Mouse (Mus musculus) adrenal gland, adult 8-10 months (tissue): ENCODE results near the gene Hdac1. TPM values are rescaled to one million over a fixed set of nuclear protein-coding genes. Genes with fewer than 3 reads are reported as not detected.

Experiments
- DNase-seq: peaks from one replicate; pipeline ENCODE4 v3.0.0; 2022
- total RNA-seq, 4 experiments: library from RNA; stranded (reverse); gene quantifications; 2 replicates each; pipeline ENCODE4 v1.2.4; 2022

The Hdac1 gene
- total RNA-seq, 4 experiments from 2014 or later, result 41.0 to 84.1 (median 61.0) TPM

DNA sequence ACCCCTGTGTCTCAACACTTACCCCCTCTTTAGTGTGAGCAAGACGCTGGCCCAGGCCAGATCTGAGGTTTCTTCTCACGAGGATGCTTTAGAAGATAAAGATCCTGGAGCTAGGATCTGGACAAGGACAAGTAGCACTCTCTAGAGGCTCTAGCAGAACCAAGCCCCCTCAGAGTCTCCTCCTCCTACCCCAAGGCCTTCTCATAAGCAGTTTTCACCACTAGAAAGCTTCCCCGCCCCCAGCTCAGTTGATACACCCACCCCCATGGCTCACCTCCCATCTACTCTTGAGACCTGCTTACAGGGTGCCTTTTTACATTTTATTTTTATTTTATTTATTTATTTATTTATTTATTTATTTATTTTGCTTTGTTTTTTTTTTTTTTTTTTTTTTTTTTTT lies 32.9 kb downstream of the Hdac1 start:
- DNase-seq, result no peak

DNA sequence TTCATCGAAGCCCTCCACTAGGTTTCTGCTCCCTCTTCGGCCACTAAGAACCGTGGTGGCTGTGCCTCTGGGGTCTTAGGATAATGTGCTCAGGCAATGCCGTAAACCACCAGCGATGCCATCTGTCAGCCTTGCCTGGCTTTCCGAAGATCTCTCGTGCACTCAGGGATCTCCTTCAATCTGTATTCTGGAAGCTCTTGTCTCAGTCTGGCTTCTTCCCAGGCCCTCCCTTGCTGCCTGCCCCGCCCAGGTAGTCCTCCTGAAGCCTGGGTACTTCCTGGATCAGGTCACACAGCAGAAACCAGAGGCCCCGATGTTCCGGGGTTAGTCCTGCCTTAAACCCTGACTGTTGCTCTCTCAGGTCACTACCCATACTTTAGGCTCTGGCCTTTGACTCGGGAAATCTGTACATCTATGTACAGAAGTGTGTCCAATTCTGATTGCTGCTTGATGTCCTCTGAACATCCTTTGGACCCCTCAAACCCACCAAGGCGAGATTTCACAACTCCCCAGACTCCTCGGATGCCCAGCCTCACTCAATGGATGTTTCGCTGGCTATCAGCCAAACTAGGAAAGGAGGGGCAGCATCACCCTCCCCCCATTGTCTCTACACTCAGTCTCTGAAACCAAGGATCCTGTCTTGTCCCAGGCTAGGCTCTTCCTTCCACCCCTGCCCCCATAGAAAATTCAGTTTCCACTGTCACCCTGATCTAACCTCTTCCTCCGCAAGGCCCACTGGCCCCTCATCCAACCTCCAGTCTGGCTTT lies 33.5 kb downstream of the Hdac1 start:
- DNase-seq, result no peak

DNA sequence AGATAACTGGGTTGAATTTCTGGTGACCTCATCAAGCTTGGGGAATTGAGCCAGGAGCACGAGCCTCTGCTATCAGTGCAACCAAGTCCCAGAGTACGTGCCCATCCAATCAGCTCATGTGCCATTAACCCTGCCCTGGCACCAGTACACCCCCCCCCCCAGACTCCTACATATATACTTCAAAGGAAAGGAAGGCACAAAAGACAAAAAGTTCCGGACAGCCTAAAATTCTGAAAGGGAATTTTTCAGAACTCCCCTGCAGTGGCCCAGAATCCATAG lies 34.3 kb downstream of the Hdac1 start:
- DNase-seq, result no peak

DNA sequence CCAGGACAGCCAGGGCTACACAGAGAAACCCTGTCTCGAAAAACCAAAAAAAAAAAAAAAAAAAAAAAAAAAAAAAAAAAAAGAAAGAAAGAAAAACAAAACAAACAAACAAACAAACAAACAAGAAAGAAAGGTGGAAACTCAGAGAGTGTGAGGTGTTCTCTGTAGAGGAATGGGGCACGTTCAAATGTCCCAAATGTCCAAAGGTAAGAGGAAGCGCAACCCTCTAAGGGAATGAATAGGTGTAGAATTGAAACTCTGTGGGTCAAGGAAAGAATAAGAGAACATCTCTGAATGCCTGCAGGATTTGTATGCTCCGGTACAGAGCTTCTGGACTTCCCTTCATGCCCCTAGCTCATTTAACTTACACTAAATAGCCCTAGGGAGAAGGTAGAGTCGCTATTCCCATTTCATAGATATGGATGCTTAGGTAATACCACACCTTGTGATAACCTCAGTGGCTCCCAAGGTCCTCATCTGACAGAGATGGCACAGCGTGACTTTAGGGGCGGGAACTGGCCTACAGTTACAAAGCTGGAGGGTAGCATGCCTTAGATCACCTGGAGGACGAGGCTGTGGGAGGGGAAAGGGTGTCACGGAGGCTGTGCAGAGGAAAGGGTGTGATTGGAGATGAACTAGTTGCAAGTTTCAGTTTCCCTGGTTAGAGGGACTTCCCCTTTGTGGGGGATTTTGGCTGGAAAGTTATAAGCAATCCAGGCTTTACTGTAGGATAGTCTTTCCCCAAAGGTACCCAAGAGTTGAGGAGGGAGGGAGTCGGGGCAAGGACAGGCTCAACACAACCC lies 34.9 kb downstream of the Hdac1 start:
- no peak for DNase-seq

DNA sequence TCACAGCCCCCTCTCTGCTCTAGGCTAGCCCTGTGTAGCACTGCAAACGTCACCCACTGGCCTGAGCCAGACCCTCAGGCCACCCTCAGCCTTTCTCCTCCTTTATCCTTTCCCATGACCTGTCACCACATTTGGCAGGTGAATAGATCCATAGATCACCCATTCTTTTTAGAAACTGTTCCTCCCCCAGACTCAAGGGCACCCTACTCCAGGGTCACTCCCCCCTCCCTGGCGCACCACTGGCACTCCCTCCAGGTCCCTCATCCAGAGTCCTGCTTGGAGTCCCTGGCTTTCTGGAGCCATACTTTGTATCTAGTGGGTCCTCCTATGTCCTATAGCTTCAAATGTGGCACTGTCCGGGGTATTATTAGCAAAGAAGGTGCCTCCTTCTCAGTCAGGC lies 37.0 kb downstream of the Hdac1 start:
- DNase-seq, result no peak

DNA sequence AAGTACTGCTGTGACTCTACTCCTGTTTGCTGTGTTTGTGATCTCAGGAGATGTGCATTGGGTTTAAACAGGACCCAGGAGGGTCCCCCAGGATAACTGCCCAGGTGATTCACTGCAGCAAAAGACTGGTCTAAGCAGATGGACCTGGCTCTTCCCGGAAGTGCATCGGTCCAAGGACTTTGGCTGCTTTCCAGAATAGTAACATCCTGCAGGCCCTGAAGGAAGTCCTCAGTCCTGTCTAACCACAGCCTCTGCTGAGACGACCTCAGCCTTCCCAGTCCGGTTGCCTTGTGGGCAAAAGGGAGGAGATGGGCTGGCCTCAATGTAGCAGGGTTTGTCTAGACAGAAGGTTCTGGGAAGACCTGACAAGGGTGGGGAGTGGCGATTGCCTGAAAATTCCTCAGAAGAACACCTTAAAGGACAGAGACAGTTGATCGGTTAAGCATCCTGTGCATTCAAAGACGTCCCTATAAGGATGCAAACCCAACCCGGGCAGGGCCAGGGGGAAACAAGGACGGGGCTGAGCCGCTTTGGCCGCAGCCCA lies 39.5 kb downstream of the Hdac1 start:
- no peak for DNase-seq

DNA sequence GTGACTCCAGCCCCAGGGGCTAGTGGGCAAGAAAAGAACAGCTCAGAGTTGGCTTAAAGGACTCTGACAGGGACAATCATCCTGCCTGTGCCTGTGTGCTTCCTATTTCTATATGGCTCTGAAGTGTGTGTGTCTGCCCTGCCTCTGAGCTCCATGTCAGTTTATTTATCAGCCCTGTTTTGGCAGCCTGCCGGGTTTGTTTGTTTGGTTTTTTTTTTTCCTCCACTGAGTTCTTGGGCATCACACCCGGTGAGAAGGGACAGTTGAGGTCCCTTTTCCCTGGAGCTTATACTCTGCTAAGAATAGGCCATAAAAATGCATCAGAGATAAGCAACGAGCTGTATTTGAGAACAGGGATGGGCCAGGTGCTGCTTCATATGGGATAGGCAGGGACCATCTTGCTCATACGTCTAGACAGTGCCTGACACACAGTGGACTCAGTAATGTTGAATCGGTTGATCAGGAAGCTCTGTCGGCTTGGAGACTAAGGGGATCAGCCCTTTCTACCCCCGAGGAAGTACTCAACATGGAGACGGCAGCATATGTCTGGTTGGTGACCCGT lies 40.1 kb downstream of the Hdac1 start:
- DNase-seq, result no peak

DNA sequence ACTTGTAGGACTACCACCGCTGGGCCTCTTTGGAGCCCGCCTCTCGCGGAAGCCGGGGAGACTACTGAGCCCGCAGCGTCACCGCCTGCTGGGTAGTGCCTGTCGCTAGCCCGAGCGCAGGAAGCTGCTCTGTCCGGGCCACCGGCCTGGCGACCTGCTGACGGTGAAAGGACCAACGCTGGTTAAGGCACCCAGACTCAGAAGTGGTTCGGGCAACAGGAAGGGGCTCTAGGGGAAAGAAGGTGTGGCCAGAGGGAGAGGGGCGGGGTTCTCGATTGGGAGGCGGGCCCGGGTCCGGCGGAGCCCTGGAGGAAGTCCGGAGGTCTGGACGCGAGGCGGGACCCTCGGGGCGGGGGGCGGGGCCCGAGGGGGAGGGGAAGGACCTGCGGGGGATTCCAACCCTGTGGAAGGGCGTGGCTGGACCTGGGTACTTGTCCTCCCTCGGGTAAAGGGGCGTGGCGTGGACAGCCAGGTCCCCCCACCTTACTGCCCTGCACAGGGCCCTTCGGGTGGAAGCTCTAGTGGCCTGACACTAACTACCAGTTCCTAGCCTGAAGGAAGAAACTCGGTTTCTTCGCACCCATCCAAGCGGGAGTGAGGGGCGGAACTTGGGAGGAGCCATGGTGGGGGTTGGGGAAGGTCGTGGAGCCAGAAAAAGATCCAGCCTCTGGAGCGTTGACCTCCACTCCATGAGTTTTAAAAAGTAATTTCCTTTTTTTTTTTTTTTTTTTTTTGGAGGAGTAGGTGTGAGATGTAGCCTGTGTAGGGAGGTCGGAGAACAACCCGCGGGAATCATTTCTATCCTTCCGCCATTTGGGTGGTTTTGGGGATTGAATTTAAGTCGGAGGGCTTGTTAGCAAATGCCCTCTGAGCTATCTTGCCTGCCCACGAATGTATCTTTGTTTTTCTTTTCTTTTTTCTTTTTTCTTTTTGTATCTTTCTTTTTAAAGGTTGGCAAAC lies 41.6 kb downstream of the Hdac1 start:
- peak; percentile 86 for DNase-seq

DNA sequence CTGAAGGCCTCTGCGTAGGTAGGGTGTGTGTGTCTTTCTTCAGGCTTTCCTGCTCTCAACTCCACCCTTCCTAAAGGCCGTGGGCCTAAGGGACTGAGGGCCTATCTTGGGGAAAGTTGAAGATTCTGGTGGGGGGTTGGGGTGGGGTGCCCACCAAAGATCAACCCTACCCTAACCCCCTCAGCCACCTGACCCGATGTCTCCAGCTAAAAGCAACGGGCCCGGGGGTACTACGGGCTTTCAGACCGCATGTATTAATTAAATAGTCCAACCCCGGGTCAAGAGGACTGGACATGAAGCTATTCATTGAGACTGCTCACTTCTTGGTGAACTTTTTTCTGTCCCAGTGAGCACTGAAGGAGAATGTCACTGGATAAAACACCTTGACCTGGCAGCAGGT lies 42.5 kb downstream of the Hdac1 start:
- no peak for DNase-seq

DNA sequence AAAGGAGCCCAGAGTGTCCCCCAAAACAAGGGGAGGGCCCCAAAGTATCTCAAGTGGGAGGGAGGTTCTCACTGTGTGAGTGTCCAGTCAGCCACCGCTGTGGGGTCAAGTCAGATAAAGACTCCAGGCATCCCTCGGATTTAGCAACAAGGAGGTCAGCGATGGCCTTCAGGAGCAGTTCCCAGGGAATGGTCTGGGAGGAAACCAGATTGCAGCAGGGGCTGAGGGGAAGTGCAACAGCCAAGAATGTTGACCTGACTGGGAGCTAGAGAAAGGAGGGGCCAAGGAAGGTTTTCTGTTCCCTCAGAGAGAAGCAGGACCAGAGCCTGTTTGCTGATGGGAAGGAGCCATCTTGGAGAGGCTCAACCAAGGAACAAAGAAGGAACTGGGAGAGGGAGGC lies 43.6 kb downstream of the Hdac1 start:
- no peak for DNase-seq

DNA sequence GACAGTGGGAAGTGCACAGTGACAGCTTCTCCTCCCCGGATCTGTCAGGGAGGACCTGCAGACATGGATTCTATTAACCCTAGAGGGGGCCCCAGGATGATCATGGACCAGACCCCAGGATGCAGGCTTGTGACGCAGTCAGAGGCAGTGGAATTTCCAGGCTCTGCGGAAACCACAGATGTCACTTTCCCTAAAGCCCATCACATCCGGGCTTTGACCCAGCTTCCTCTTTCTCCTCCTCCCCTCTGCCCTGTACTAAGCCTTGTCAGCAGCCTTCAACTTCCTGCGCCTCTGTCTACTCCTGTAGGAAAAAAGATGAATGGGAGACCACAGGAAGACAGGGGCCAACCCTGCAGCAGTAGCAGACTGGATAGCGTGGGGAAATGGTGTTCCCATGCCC lies 45.9 kb downstream of the Hdac1 start:
- peak; percentile 57 for DNase-seq

DNA sequence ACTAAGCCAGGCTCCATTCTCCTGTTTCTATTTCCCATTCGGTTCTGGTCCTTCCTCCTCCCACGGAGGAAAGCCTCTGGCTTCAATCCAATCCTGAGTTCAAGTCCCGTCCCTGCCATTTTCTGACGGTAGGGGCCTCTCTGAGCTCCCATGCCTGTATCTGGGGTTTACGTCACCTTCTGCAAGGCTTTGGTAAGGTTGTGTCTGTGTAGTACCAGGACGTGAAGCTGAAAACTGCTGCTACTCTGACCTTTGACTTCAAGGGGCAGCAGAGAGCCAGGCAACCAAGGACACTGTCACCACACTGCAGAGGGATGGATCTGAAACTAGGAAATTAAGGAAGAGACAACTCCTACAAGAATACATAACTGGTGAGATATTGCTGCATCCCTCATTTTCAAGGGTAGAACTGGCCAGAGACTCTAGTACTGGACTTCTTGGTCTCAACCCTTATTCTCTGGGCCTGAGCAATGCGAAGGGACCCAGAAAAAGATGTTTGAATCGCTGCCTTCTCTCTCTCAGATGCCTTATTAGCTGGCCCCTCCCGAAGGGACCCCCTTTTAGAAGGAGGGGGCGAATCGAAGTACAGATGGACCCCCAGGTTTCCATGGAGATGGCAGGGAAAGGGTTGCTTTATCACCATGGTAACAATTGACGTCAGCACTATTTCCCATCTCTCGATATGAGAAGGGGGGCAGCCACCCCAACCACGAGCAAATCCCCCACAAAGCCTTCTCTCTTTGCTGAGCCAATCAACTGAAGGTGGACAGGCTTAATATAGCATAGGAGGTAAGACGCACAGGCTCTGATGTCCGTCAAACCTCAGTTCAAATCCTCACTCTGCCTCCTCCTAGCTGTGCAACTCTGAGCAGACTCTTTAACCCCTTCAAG lies 46.6 kb downstream of the Hdac1 start:
- DNase-seq, result no peak

DNA sequence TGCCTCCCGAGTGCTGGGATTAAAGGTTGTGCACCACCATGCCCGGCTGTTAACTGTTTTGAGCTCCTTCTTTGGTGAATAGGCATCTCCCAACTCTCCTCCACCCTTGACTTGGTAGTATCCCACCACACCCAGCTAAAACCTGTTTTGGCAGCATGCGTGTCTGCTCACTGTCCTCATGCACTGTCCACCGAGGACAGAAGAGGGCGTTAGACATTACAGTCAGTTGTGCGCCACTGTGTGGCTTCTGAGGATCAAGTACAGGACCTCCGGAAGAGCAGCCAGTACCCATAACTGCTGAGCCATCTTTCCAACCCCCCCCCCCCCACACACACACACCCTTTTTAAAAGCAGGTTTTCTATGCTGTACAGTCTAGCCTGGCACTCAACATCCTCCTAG lies 47.8 kb downstream of the Hdac1 start:
- no peak for DNase-seq

DNA sequence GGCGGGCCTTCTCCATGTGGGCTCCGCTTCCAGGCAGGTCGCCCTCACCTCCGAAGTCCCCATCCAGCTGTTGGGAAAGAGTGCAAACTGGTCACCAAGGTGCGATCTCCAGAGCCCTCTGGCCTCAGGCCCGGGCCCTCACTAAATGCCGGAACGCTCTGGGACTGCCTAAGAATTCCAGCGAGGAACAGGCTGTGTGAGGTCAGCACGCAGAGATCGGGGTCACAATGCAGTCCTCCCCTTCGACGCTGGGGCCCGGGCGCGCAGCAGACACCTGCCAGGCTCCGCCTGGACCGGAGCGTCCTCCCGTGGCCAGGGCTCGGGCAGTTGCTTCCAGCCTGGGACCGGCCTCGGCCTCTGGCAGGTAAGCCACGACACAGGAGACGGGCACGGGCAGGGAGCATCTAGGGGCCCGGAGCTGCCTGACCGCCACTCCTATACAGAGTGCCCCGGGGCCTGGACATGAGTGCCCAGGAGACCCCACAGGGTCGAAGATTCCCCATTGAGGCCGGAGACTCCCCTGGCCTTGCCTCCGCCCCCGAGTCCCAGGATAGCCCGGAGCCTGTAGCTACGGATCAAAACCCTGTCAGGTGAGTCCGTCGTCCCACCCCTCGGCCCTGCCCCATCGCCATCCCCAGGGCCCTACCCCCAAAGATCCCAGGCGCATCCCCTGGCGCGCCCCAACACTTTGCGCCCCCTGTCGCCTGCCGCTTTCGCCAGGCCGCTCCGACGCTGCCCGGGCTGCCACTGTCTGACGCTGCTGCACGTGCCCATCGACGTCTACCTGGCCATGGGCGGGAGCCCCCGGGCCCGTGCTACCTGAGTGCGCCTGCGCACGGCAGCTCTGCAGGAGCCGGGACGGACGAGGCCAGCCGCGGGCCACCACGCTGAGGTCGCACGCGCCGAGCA lies 51.3 kb downstream of the Hdac1 start, which contains the start of the genes Tssk3 and Fam229a:
Gene Tssk3, minus strand, starts transcription at position 51 of the 909 bp plus-strand sequence.
Gene Fam229a, plus strand, starts transcription at position 219 of the 909 bp plus-strand sequence.
- no peak for DNase-seq

DNA sequence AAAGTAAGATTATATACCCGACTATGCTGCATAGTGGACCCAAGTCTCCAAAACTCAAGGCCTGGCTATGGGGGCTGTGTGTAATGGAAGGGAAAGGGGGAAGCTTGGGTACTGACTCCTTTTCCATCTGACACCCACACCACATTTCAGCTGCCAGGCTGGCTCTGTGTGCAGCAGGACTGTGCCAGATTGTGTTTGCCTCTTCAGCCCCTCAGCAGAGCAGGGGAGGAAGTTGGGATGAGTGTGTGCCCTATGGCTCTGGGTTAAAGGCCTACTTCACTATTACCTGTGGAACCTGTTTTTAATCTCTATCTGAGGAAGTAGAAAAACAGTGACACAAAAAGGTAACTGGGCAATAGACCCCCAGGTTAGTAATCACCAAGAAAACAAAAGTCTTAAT lies 61.4 kb downstream of the Hdac1 start:
- DNase-seq, result no peak

DNA sequence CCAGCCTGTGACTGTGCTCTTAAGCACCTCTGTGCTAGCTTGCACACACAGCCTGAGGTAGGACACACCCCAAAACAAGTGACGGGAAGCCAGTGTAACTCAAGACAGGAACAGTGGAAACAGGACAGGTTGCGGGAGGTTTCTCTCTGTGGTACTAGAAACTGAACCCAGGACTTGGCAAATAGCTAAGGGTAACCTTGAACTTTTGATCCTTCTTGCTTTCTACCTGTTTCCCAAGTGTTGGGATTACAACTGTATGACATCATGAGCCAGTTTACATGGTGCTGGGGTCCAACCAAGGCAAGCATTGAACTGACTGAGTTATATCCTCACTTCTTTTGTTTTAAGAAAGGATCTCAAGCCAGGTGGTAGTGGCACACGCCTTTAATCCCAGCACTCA lies 62.6 kb downstream of the Hdac1 start:
- no peak for DNase-seq

DNA sequence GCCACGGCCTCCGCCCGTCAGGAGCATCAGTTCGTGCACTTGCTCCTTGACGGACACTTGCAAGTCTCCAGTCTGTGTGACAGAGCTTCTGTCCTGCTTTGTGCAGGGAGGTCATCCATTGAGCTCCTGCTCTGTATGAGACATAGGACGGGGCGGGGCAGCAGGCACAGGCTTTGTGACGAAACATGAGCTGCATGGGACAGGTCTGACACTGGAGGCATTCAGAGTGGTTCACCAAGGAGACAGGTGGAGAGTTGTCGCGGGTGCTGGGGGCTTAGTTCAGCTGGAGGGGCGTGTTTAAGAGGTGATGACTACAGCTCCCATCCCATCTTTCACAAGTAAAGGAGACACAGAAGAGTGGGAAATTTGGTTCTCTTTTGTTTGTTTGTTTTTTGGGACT lies 66.5 kb downstream of the Hdac1 start:
- no peak for DNase-seq
